Comparison of ENCODE assay signal across 7 mouse cellular contexts in the genomic region with DNA sequence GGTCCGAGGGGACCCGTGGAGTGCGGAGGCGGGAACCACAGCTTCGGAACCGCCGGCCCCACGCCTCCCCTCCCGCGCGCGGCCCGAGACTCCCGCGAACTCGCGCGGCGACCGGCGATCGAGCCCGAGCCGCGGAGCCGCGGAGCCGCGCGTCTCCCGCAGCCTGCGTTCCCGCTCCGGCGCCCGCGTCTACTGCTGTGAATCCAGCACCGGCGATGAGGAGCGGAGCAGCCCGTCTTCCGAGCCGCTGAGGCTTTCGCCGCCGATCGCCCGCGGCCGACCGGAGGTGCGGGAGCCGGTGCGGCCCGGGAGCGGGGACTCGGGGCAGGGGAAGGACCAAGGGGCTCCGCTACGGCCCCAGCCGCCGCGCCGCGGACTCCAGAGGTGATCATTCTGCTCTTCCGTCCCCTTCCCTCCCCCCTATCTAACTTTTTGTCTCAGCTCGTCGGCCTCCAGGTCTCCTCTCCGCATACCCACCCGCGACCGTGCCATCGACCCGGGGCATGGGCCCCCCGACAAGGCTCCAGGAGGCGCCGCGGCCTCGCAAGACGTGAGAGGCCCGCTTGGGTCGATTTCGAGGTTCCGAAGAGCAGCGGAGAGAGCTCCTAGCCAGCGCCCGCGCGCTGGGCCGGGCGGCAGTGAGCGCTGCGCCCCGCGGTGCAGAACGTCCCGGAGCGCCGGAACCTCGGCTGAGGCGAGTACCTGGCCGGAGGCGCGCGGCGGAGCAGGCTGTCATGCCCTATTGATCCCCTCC. TPM values are rescaled to one million over a fixed set of nuclear protein-coding genes. Genes with fewer than 3 reads are reported as not detected.
A peak's percentile ranks its signal among the peaks of the same experiment; 100 is the strongest.
DNase-seq lines count a peak whose midpoint lies in the region; ATAC-seq and TF ChIP-seq lines count a peak whose summit lies in the region.

No protein-coding gene starts in this region.

- TF ChIP-seq POLR2A in cortical plate, adult 2 months (IDR thresholded peaks at IDR 0.05; ENCODE audit: extremely low read depth, insufficient read depth, low read length), result no peak

- H3K27me3 ChIP-seq in megakaryocyte, embryonic 14.5 days (replicated peaks), result peaks cover 98% of the 10 kb centered on the region
- H3K27me3 ChIP-seq in heart, embryonic 14.5 days (ENCODE audit: control insufficient read depth, insufficient read depth, low read length), result peaks cover 27% of the 10 kb centered on the region
- peaks cover 55% of the 10 kb centered on the region for H3K27me3 ChIP-seq in limb, embryonic 13.5 days
- 0 out of 2 replicates have a peak, but pooled peaks cover 5% of the 10 kb centered on the region for H3K27me3 ChIP-seq in neural tube, embryonic 11.5 days (ENCODE audit: control insufficient read depth, insufficient read depth, low read length)

- TF ChIP-seq CTCF in cortical plate, adult 2 months (IDR thresholded peaks at IDR 0.05; ENCODE audit: extremely low read depth, insufficient read depth, low read length), result no peak

- WGBS in heart, embryonic 14.5 days, result under 1% methylated on average over 88 of the region's 105 CpGs
- WGBS in limb, embryonic 13.5 days, result under 1% methylated on average over 76 of the region's 105 CpGs
- 1% methylated on average over 76 of the region's 105 CpGs for WGBS in neural tube, embryonic 11.5 days

- no peaks in the 10 kb centered on the region for H3K36me3 ChIP-seq in megakaryocyte, embryonic 14.5 days (replicated peaks; ENCODE audit: low read length)
- H3K36me3 ChIP-seq in heart, embryonic 14.5 days (ENCODE audit: control insufficient read depth, insufficient read depth, low read length), result peaks cover 24% of the 10 kb centered on the region
- H3K36me3 ChIP-seq in limb, embryonic 13.5 days, result peaks cover 35% of the 10 kb centered on the region
- H3K36me3 ChIP-seq in neural tube, embryonic 11.5 days (ENCODE audit: control insufficient read depth, insufficient read depth, low read length), result peaks cover 8% of the 10 kb centered on the region

- ATAC-seq in megakaryocyte, adult 5-6 weeks (ENCODE audit: poor library complexity, severe bottlenecking), result no peak
- no peak for ATAC-seq in heart, embryonic 14.5 days (ENCODE audit: insufficient number of reproducible peaks, insufficient read depth, low FRiP score, low read depth)
- no peak for ATAC-seq in limb, embryonic 13.5 days (ENCODE audit: low FRiP score, low read depth)
- ATAC-seq in neural tube, embryonic 11.5 days (ENCODE audit: insufficient read depth, low FRiP score, low TSS enrichment), result no peak

- H3K9ac ChIP-seq in heart, embryonic 14.5 days (ENCODE audit: low read length), result peak overlapping the region; percentile 84
- peak overlapping the region; percentile 96 for H3K9ac ChIP-seq in limb, embryonic 13.5 days
- peak overlapping the region; percentile 96 for H3K9ac ChIP-seq in neural tube, embryonic 11.5 days (ENCODE audit: low read length)

- H3K4me1 ChIP-seq in megakaryocyte, embryonic 14.5 days, result peaks cover 24% of the 10 kb centered on the region
- no peaks in the 10 kb centered on the region for H3K4me1 ChIP-seq in cortical plate, adult 2 months (ENCODE audit: control insufficient read depth, insufficient read depth, low read length)
- peaks cover 26 to 44% of the 10 kb centered on the region in 2 experiments for H3K4me1 ChIP-seq in heart, embryonic 14.5 days (ENCODE audit: control insufficient read depth in 2 of 2, insufficient read depth in 2 of 2, low read length in 2 of 2)
- peaks cover 67% of the 10 kb centered on the region for H3K4me1 ChIP-seq in limb, embryonic 13.5 days
- H3K4me1 ChIP-seq in neural tube, embryonic 11.5 days (ENCODE audit: control insufficient read depth, insufficient read depth, low read length), result peaks cover 63% of the 10 kb centered on the region

- peak; percentile 53 for DNase-seq in neural tube, embryonic 11.5 days (ENCODE audit: low spot score)
- no peak for DNase-seq in cerebellum, adult 9-10 months

- H3K4me3 ChIP-seq in megakaryocyte, embryonic 14.5 days (replicated peaks), result peak overlapping the region; percentile 86
- H3K4me3 ChIP-seq in cortical plate, adult 2 months (ENCODE audit: insufficient read depth, low read length), result peak overlapping the region; percentile 75
- peak overlapping the region; percentile 51 to 89 for H3K4me3 ChIP-seq in heart, embryonic 14.5 days (ENCODE audit: control insufficient read depth in 1 of 2, insufficient read depth in 1 of 2, low read depth in 1 of 2, low read length in 2 of 2)
- H3K4me3 ChIP-seq in limb, embryonic 13.5 days, result peak overlapping the region; percentile 89
- H3K4me3 ChIP-seq in neural tube, embryonic 11.5 days (ENCODE audit: low read depth, low read length), result peak overlapping the region; percentile 95

- H3K9me3 ChIP-seq in megakaryocyte, embryonic 14.5 days, result peaks cover 31% of the 10 kb centered on the region
- no peaks in the 10 kb centered on the region for H3K9me3 ChIP-seq in heart, embryonic 14.5 days (ENCODE audit: control insufficient read depth, low read length)
- no peaks in the 10 kb centered on the region for H3K9me3 ChIP-seq in limb, embryonic 13.5 days
- no peaks in the 10 kb centered on the region for H3K9me3 ChIP-seq in neural tube, embryonic 11.5 days (ENCODE audit: control insufficient read depth, low read length)

- H3K4me2 ChIP-seq in heart, embryonic 14.5 days (ENCODE audit: low read length), result peak overlapping the region; percentile 98
- peak overlapping the region; percentile 91 for H3K4me2 ChIP-seq in limb, embryonic 13.5 days (replicated peaks)
- peak overlapping the region; percentile 97 for H3K4me2 ChIP-seq in neural tube, embryonic 11.5 days (ENCODE audit: low read depth)

- peak overlapping the region; percentile 78 for H3K27ac ChIP-seq in cortical plate, adult 2 months (ENCODE audit: insufficient read depth, low read length)
- H3K27ac ChIP-seq in heart, embryonic 14.5 days (replicated peaks in 1 of 2; ENCODE audit: control insufficient read depth in 1 of 2, insufficient read depth in 1 of 2, low read depth in 2 of 2, low read length in 2 of 2), result peak overlapping the region; percentile 47 to 88; a peak in 3 of 4 replicates
- peak overlapping the region; percentile 83 for H3K27ac ChIP-seq in limb, embryonic 13.5 days
- peak overlapping the region; percentile 96 for H3K27ac ChIP-seq in neural tube, embryonic 11.5 days (ENCODE audit: low read depth, low read length)

RNA-seq across cellular contexts. Expression of a gene that starts 0.4 kb away (rescaled TPM):
- polyA plus RNA-seq in megakaryocyte, embryonic 14.5 days (2012; ENCODE audit: insufficient read depth, low replicate concordance), result 0.04 and 0.54 TPM in 2 replicates
- total RNA-seq in megakaryocyte, adult 5-6 weeks (2015), result 0.27 TPM in 1 of 2 replicates, not detected in the other
- 0.12 and 0.15 TPM in 2 replicates for total RNA-seq in megakaryocyte, adult 5-6 weeks (2017)
- 12.8 and 14.8 TPM in 2 replicates for polyA plus RNA-seq in cortical plate, adult 2 months (2012; rRNA removed)
- 5.6 and 6.9 TPM in 2 replicates for polyA plus RNA-seq in heart, embryonic 14.5 days (2014; fragmentation: Nextera tagmentation; extraction: Ambion mirVana)
- 22.8 and 22.9 TPM in 2 replicates for polyA plus RNA-seq in limb, embryonic 13.5 days (2015; fragmentation: Nextera tagmentation; extraction: Ambion mirVana)
- polyA plus RNA-seq in neural tube, embryonic 11.5 days (2014; fragmentation: Nextera tagmentation; extraction: Ambion mirVana), result 25.6 and 27.3 TPM in 2 replicates
